Mouse (Mus musculus): Measurements from ENCODE around the gene E2f3.

DNA sequence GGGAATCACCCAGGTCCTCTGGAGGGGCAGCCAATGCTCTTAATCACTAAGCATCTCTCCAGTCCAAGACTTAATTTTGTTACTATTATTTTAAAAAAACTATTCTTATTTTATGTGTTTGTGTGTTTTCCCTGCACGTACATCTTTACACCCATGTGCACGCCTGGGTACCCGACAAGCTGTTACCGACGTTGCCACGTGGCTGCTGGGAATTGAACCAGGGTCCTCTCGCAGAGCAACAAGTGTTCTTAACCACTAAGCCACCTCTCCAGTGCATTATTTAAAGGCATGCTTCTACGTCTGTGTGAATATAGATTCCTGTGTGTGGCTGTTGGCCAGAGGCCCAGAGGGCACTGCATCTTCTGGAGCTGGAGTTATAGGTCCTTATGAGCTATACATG, 73.6 kb downstream of the E2f3 start:
- no peak for TF ChIP-seq POLR2A (IDR thresholded peaks at IDR 0.05; ENCODE audit: insufficient read depth, low read length)
- TF ChIP-seq EP300 (IDR thresholded peaks at IDR 0.05; ENCODE audit: insufficient read depth, low read depth, low read length), result no peak
- no peak for TF ChIP-seq CTCF (IDR thresholded peaks at IDR 0.05; ENCODE audit: low read depth, low read length)
